Mouse (Mus musculus): ENCODE measurements around the gene Snx9.

Snx9 gene

DNA sequence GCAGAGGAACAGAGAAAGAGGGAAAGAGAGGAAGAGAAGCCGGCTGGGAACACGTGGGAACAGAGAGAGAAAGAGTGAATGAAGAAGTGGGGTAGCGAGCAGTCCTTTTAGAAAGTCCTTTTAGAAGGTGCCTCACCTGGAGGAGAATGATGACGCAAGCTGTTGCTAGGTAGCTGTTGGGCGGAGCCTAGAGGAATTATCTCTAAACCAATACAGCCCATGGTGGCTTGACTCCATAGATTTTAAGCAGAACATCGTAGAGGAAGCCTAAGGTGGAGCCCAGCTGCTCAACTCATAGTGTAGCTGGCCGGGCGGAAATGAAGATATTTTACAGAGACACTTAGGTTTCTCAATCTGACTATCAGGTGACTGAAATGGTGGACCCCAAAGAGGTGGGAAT, 122.6 kb downstream of the Snx9 start:
- DNase-seq (ENCODE audit: low spot score in 2 of 2) = no peak

- peak in 1 of 2 experiments; percentile 2 for DNase-seq (ENCODE audit: low spot score in 2 of 2)
Measured at GRCm38 (mm10) chr17:5965084-5965781, 124.1 kb downstream of the Snx9 start.

- no peak for DNase-seq (ENCODE audit: low spot score in 2 of 2)
Measured at GRCm38 (mm10) chr17:5966706-5967105, 125.6 kb downstream of the Snx9 start.

DNA sequence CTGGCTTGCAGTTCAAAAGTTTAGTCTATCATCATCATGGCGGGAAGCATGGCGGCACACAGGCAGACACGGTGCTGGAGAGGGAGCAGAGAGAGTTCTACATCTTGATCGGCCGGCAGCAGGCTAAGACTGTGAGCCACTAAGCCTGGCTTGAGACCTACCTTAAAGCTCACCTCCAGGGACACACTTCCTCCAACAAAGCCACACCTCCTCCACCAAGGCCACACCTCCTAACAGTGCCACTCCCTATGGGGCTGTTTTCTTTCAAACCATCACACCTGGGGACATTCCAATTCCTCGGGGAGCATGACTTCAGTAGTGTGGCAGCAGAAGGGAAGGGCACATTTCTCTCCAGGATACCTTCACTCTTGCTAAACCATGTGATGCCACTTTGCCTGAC, 127.4 kb downstream of the Snx9 start:
- DNase-seq (ENCODE audit: low spot score in 2 of 2) = no peak

DNA sequence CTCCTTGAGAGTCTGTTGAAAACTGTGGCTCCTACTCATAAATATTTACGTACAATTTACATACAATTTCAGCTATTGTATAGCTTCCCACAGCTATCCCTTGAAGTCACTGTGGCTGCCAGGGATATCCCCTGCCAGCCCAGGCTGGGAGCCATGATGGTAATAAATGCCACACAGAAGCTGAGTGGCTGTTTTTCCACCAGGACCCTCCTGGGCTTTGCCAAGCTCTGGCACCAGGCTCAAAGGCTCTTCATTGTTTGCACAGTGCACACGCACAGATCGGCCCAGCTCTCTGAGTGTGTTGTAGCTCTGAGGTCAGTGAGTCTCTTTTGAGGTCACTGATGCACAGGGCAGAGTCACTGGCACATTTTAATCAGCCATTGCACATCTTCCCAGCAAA, 128.1 kb downstream of the Snx9 start:
- no peak for DNase-seq (ENCODE audit: low spot score in 2 of 2)

GRCm38 (mm10) chr17:5970298-5970821, 129.2 kb downstream of the Snx9 start:
- DNase-seq (ENCODE audit: low spot score in 2 of 2) = no peak

GRCm38 (mm10) chr17:5973536-5973935, 132.4 kb downstream of the Snx9 start:
- DNase-seq (ENCODE audit: low spot score in 2 of 2) = no peak

GRCm38 (mm10) chr17:5975099-5975977, 134.2 kb downstream of the Snx9 start:
- peak; percentile 59 to 72 for DNase-seq (ENCODE audit: low spot score in 2 of 2)

DNA sequence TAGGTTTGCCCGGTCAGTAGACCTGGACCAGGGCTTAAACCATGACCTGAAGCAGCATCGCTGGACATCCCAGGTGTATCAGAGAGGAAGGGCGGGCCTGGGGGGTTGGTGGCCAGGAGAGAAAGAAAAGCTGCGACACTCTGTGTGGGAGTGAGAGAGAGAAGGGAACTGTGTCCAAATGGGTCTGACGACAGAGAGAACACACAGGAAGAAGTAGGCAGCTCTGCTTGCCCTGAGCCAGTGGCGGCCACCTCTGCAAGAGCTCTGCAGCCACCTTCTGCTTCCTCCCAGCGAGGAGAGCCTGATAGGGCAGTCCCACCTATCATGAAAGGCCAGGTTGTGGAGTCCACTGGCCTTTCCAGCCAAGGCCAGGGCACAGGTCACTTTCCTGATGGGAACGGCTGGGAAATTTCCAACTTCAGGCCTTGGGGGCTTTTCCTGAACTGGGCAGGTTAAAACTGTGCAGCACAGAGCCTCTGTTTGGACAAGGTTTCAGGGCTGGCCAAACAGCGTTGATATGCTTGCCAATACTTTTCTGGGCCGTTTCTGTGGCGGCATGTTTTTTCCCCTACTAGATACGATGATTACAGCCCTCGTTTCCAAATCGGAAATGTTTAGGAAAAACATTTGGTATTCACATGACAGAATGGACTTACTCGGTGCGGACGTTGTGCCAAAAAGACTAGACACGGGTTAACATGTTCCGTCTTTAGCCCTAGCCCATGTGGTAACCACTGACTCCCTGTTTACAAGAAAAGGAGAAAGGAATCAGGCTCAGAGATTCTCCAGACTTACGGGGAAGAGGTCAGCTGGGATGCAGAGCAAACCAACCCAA, 135.3 kb downstream of the Snx9 start:
- DNase-seq (ENCODE audit: low spot score in 2 of 2) = no peak

DNA sequence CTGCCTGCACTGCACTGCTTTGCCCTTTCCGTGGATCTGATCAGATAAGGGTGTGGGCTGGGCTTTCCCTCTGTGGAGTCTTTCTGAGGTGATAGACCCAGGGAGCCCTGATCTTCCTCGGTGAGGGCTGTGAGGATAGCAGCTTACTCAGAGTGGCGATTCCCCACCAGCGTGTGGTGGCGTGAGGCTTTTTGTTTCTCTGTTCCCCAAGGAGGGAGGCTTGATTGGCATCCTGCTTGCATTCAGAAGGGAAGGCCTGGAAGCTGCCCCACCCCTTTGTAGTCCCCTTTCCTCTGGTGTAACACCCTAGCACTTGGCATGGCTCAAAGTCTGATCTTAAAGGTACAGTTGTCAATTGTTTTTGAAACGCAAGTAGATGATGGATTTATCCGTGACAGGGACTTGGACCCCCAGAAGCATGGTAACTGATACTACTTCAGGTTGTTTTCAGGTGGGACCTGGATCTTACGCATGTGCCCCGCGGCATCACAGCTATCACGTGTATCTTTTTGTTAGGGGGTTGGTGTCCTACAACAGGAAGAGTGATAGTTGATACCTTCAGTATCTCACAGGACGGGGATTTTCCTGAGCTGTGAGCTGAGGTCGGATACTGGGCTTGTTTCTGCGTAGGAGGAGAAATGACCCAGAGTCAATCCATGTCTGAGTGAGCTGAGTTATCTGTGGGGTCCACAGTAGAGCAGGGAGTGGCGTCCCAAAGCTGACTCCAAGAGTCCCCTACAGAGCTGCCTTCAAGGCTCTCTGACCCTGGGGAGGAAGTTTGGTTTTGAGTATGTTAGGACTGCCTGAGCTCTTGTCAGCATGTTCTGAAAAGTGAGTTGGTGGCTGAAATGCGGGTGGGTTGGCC, 136.2 kb downstream of the Snx9 start:
- DNase-seq (ENCODE audit: low spot score in 2 of 2) = no peak

DNA sequence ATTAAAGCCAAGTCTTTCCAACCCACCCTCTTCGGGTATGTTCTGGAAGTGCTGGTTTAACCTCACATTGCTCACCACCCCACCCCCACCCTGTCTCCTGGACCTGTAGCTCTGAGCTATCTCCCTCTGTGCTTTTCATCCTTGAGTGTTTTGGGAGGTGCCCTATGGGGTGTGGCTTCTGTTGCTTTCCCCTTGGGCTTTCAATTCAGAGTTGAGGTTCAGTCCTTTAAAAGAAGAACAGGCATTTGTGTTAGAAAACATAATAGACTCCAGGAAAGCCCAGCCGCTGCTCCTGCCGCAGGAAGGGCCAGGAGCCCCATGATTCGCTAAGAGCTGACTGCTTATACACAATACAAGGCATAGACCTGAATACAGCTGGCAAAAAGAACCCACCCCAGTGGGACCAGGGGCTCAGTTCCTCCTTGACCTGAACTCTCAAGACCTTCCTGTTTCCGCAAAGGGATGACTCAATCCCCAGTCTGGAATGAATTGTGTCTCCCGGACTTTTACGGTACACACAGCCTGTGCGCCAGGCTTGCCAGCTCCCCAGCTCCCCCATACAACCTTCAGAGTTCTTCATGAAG, 136.9 kb downstream of the Snx9 start:
- no peak for DNase-seq (ENCODE audit: low spot score in 2 of 2)

DNA sequence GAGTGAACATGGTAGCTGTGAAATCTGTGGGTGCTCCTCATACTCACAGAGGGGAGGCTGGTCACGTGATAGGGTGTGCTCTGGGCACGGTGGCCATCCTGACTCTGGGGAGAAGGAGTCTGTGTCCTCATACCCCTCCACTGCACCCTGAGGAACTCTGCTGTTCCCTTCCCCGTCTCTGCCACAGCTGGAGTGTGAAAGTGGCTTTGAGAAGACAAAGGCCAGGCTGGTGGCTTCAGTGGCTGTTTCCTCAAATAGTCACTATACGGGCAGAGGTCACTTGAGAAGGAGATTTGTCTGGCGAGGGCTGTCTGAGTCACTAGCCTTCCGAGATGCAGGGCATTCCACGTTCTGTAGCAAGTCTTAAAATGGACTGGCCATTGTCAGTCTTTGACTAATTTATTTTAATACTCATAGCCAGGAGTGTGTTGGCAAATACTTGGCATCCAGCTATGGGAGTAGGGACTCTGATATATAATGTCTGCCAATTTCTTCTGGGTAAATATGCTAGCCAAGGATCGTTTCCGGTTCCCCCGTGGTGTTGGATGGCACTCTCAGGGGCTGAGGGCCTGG, 137.5 kb downstream of the Snx9 start:
- DNase-seq (ENCODE audit: low spot score in 2 of 2) = no peak

- no peak for DNase-seq (ENCODE audit: low spot score in 2 of 2)
Measured at GRCm38 (mm10) chr17:5980860-5981259, 139.7 kb downstream of the Snx9 start.
